Mouse (Mus musculus) ES-Bruce4 (cell line): ENCODE measurements around the gene Ikzf3.

ENCODE experiments used
- CTCF ChIP-seq: IDR thresholded peaks from one replicate; pipeline ENCODE4 v1.8.1; 2011; ENCODE audit warnings: low read depth, low read length
- EP300 ChIP-seq: IDR thresholded peaks from 2 replicates; pipeline ENCODE4 v1.6.1; 2011; ENCODE audit warnings: low read depth, low read length; ENCODE audit not compliant: insufficient read depth

GRCm38 (mm10) chr11:98555124-98555700, 9.4 kb upstream of the Ikzf3 start:
- TF ChIP-seq EP300 (no peak), CTCF (no peak)
